Mouse (Mus musculus): ENCODE data around the gene Flt3l. TPM values are rescaled to one million over a fixed set of nuclear protein-coding genes. Genes with fewer than 3 reads are reported as not detected.
"Not testable (repeated sequence)": the region's sequence is repeated elsewhere in the genome, so short reads cannot be mapped to it uniquely, and the experiment has no call there.

The Flt3l gene
- total RNA-seq, 2 experiments from 2014 or later: 2.3 to 4.3 TPM

- DNase-seq: no peak
These were observed 26.9 kb upstream of the Flt3l start for GRCm38 (mm10) chr7:45162996-45163615.

DNA sequence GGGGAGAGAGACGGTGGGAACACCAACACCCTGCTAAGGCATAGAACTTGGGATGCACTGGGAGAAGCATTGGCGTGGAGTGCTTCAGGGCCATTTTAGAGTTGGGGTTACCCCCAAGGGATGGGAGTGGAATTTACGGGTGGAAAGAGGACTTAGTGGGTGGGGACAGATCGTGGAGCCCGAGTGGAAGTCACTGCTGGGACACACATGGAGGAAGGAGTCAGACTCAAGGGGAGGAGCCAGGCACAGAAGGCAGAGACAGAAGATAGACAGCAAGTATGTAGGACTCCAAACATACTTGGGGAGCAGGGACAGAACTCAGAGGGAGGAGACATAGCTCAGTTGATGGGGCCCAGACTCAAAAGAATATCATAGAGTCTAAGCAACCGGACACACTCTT is 26.3 kb upstream of the Flt3l start:
- no peak for DNase-seq

DNA sequence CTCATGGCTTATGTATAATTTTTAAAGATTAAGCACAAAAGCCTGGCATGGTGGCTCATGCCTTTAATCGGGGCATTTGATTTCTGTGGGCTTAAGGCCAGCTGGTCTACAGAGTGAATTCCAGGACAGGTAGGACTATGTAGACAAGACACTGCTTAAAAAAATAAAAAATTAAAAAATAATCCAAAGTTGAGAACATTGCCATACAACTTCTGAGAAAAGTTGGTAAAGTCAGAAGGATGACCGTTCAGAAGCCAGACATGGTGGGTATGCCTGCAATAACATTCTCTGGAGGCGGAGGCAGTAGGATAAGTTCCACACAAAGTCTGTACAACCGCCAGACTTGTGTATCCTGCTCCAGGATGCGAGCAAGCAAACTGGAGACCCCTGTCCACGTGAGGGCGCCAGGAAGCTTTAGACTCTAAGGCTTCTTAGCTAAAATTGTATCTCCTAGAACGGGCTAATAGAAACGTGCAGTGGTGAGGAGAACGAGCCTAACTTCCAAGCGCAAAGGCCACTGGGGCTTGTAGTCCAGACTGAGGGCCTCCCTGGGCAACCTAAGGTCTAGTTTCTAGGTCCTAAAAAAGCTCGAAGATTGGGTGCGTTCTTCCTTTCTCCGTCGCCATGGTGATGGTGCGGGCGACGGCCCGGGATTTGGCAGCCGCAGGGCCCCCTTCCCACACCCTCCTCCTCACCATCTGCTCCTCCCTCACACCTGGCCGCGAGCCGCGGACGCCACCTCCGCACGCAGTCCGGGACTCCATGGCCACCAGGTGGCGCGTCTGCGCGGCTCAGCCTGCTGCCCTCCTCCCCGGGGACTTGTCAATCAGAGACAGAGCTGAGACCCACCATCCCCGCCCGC is 25.6 kb upstream of the Flt3l start:
- DNase-seq: peak; percentile 94

DNA sequence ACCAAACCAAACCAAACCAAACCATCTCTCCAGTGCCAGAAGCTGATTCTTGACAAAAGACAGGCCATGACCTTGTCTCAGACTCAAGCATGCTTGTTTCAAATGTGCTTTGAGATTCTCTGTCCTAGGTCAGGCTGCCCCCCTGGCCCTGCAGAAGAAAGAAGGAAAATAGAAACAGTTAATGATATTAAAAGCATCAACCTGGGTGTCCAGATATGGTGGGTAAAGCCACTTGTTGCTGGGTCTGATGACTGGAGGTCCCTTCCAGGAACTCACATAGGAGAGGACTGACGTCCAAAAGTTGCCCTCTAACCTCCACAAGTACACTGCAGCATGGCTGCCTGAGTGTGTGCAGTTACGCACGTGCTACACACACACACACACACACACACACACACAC is 24.6 kb upstream of the Flt3l start:
- no peak for DNase-seq

DNA sequence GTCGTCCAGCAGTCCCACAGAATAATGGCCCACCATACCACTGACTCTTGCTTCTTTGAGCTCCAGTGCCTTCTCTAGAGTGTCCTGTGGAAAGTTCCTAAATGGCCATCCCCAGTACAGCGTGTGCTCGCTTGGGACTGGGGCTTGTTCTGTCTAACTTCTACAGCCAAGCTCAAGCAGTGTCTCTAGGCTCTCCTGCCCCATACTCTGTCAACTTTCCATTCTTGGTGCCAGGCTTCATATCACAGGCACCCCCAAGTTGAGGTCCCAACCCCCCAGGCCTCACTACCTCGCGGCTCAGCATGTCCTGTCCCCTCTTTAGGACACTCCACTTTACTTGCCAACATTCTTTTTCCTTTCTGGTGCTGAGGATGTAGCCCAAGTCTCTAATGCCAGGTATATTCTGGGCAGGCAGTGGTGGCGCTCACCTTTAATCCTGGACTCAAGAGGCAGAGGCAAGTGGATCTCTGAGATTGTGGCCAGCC is 24.1 kb upstream of the Flt3l start:
- no peak for DNase-seq

GRCm38 (mm10) chr7:45158991-45159390 is 22.8 kb upstream of the Flt3l start:
- DNase-seq: no peak

- no peak for DNase-seq
These were observed 21.2 kb upstream of the Flt3l start for GRCm38 (mm10) chr7:45157459-45157858.

DNA sequence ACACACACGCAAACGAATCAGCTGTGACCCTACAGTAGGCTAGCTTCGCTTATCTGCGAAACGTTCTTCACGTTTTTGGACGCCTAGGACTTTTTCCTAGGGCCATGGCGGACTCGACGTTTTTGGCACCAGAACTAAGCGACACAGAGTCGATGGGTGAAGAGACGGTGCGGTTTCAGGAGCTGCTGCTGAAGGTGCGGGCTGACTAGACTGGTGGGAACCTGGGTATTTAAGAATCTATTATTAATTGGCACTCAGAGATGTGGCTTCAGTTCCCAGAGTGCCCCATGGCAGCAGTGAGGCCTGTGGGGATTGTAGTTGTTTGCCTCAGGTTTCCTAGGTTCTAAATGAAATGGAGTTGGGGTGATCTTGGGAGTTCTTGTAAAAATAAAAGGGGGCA is 20.0 kb upstream of the Flt3l start:
- no peak for DNase-seq

DNA sequence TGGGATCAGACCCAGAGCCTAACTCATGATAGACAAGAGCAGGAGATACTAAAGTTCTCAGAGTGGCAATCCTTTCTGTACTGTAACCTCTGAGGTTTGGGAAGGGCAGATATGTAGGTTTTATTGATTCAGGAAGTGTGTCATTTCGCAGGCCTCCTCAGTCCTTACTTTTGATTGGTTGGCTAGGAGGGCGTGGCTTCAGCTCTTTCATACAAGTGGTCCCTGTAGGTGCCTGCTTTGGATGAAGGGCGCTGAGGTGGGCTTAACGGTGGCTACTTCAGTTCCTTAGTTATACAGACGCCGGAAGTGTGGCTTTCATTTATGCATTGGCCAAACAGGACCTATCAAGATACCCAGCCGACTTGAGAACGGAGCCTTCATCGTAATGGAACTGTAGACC is 19.4 kb upstream of the Flt3l start:
- no peak for DNase-seq

- DNase-seq: peak; percentile 71
These were observed 18.8 kb upstream of the Flt3l start for GRCm38 (mm10) chr7:45154993-45155514.

DNA sequence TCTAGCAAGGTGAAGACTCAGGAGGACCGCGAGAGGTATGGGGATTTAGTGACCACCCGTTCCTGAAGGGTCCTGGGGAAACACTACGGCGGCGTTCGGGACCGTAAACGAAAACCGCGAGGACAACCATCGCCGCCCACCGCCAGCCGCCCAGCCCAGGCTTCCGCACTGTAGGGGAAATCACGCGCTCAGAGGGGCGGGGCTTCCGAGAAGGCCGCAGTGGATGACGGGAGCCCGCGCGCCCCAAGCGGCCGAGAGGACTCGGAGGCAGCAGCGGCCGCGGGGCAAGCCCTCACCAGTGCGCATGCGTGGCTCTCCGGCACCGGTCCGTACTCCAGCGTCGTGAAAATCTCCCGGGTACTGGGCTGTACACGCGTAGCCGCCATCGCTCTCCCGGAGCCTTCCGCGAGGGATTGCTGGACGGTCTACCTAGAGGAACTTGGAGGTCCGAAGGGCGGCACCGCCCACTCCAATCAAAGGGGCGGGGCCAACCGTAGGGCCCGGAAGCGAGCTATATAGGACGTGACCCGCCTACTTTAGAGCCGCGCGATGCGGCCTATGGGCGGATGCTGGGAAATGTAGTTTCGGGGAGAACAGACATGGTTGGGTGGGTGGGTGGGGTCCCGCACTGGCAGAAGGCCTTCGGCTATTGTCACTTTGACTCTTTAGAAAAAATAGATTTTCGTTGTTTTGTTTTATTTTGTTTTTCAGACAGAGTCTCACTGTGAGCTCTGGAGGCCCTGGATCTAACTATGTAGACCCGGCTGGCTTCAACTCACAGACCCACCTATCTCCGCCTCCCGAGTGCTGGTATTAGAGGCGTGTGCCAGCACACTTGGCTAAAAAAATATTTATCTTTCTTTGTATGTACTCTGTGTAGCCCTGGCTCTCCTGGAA is 18.1 kb upstream of the Flt3l start, which contains the start of the genes Pih1d1 and Aldh16a1:
Pih1d1 (plus strand) TSS at position 208 of the 897 bp plus-strand sequence.
Aldh16a1 (minus strand) TSS at position 489 of the 897 bp plus-strand sequence.
- peak; percentile 98 for DNase-seq

DNA sequence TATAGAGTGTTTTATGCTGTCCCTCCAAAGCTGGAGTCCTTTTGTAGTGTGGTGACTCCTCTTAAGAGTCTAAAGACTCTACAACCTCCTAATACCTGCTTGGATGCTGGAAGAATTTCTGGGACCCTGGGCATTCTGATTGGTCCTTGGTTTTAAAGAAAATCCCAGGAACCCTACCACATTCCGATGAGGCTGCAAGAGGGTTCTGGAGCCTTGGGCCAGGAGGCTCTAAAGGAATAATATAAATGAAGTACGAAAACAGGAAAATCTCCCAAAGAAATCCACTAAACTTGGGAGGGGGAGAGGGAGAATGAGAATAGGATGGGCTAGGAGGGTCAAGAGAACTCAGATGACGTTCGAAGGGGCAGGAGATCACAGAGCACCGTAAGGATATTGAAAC is 17.4 kb upstream of the Flt3l start:
- DNase-seq: no peak

- DNase-seq: not testable (repeated sequence)
These were observed 16.8 kb upstream of the Flt3l start for GRCm38 (mm10) chr7:45153052-45153451.

DNA sequence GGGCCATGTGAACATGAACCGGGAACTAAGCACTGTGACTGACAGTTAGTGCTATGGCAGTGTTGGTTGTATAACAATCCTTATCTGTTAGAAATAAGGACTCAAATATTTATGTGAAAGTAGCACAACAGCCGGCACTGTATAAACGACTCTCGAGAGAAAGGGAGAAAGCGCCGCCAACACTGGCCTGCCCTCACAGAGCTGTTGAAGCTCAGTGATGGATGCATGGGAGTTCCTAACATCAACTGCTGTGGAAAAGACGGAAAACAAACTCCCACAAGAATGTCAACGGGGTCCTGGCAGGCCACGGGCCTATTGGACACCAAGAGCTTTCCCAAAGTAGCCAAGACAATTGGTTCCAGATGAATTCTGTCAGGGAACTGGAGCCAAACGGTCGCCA is 15.1 kb upstream of the Flt3l start:
- DNase-seq: no peak

DNA sequence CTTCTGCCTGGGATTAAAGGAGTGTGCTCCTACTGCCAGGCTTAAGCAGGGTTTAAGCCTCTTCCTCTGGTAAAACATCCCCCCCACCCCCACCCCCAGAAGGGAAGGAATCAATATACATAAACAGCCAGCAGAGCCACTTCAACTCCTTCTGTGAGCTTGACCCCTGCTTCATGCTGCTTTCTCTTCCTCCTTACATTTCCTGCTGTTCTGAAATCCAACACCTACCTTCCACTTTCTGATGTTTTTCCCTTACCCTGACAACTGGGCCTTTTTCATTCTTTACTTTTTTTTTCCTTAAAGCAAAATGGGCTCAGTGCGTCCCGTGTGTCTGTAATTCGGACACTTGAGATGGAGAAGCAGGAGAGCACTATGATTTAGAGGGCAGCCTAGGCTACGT is 14.1 kb upstream of the Flt3l start:
- DNase-seq: no peak

DNA sequence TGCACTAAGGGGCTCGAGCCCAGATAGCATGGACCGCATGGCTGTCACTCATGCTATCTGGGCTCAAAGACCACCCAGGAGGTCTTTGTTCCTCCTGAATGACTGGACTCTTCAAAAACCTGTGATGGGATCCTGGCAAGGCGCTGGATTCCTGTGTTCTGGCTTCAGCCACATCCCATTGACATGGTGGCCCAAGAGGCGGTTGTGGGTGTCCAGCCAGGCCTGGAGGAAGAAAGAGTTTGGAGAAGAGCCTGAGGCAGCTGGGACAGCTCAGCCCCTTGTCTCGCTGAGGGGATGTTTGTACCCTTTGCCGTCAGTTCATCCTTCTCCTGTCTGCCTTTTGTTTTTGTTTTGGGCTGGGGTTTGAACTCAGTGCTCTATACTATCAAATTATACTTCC is 13.3 kb upstream of the Flt3l start:
- DNase-seq: no peak

GRCm38 (mm10) chr7:45148534-45149098 is 12.4 kb upstream of the Flt3l start:
- no peak for DNase-seq

GRCm38 (mm10) chr7:45147899-45148298 is 11.7 kb upstream of the Flt3l start:
- no peak for DNase-seq

- no peak for DNase-seq
These were observed 11.0 kb upstream of the Flt3l start for GRCm38 (mm10) chr7:45147267-45147666.

DNA sequence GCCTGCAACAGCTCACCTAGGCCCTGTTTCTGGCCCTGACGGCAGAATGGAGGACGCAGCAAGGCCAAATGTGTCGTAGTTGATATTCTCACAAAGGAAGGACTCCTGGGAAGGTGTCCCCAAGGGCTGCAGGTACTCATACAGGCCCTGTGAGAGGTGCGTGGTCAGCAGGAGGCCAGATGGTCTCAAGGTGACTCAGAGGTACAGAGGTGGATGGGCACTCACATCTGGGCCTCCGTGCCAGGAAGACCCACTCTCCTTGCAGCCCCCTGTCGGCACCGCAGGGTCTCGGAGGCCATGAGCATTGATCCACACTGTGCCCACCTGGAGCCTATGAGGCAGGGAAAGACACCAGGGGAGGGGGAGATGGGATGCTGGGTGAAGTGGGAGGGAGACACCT is 9.2 kb upstream of the Flt3l start:
- DNase-seq: no peak

DNA sequence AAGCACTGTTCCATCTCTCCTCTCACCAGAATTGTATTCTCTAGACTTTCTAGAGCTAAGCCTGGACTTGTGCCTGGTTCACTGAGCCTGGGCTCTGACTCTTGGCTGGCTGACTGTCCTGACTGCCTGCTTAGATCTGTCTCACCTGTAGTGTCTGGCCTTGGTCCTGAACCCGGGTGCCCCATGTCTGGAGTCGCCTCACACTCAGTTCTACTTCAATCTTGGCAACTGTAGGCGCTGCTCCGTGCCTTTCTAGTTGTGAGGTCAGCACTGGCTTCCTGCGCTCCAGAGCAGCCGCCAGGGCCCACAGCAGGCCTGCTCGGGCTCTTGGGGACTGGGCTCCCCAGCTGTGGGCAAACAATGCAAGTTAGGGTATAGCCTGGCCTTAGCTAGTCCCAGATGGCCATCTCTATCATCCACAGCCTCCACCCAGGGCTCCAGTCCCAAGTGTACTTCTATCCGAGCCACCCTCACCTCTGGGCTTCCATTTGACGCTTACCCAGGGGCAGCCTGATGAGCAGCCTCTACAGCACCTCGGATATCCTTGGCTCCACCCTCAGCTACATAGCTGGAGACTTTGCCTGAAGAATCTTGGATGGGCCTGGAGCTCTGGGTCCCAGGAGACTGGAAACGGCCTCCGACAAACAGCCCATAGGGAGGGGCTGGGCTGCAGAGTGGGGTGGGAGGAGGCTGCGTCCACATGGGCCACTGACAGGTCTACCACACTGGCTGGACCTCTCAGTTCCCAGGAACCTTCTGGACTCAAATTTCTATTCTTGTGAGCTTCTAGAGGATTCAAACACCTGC is 8.3 kb upstream of the Flt3l start:
- DNase-seq: no peak

Measured in gastrocnemius, postnatal 10 days (tissue).